Mouse (Mus musculus) adrenal gland, postnatal 4 days (tissue): Measurements from ENCODE around the gene St3gal5. TPM values are rescaled to one million over a fixed set of nuclear protein-coding genes. Genes with fewer than 3 reads are reported as not detected.
"Not testable (repeated sequence)": the region's sequence is repeated elsewhere in the genome, so short reads cannot be mapped to it uniquely, and the experiment has no call there.

Source experiments
- DNase-seq, 2 experiments: peaks; one replicate each; pipeline ENCODE4 v3.0.0; 2021 to 2022; ENCODE audit warnings: low spot score in 2 of 2, mixed read lengths in 2 of 2
- long read RNA-seq, 2 experiments: library from polyadenylated mRNA; stranded (forward); transcript quantifications; one replicate each; pipeline ENCODE4 v2.0.0; 2021
- total RNA-seq, 2 experiments: library from RNA; stranded (reverse); gene quantifications; 2 replicates each; pipeline ENCODE4 v1.2.3; 2021

The St3gal5 gene
- total RNA-seq: 100 to 1,000 TPM; 144 to 153 TPM
- long read RNA-seq, experiment 1, transcript St3gal5-201 (7 exons, 2,258 nt): major isoform, 172 of 258 reads
- long read RNA-seq, experiment 1, transcript St3gal5-202 (7 exons, 2,439 nt): minor isoform, 32 of 258 reads
- long read RNA-seq, experiment 1, partial matches to known transcripts: 15 of 258 reads
- long read RNA-seq, experiment 1, other reads (novel, unspliced or antisense): 39 of 258 reads
- long read RNA-seq, experiment 2, transcript St3gal5-201 (7 exons, 2,258 nt): major isoform, 291 of 445 reads
- long read RNA-seq, experiment 2, transcript St3gal5-202 (7 exons, 2,439 nt): minor isoform, 86 of 445 reads
- long read RNA-seq, experiment 2, partial matches to known transcripts: 6 of 445 reads
- long read RNA-seq, experiment 2, other reads (novel, unspliced or antisense): 62 of 445 reads

DNA sequence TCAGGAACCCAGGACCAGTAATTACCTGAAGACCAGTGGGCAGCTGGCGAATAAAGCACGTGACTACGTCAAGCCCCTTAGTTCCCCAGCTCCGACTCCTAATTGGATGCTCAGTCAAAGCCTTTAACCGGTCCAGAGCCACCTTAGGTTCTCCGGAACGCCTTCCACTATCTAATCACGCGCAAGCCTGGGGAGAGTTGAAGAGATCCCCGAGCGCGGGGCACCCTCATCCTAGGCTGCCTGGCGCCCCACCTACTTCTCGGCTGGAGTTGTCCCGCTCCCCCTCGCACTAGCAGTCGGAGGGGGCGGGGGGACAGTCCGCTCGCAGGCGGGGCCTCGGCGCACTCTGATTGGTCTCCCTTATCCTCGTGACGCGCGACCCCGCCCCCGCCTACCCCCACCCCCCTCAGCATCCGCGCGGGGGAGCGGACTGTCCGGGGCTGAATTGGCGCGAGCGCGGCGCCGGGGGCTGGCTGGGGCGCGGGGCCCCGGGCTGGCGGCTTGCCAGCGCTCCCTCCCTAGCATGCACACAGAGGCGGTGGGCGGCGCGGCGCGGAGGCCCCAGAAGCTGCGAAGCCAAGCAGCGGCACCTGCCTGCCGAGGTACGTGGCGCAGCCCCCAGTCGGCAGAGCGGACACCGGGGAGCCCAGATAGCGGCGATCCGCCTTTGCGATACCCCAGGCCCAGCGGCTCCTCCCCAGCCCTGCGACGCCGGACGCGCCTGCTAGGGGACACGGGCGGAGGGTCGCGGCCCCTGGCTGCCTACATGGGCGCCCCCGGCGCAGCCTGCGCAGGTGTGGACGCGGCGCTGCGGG, at the start of gene St3gal5:
St3gal5 (plus strand) TSS at position 412 of the 815 bp plus-strand sequence.
- DNase-seq: peak; percentile 73 to 90

DNA sequence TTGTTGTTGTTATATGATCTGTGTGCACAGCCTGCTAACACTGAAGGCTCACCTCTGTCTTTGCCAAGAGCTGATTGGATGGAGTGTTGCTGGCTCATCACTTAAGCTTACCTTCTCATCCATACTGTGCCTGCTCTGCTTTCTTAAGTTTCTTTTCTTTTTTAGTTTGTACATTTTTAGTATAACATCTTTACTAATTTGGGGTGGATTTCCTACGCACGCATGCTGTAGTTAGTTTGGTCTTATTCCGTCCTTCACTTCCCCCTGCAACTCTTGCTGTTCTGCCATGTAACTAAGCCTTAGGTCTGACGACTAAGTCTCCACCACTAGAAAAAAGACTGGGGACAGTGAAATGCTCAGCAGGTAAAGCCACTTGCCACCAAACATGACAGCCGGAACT, 48.7 kb upstream of the St3gal5 start:
- DNase-seq: no peak

DNA sequence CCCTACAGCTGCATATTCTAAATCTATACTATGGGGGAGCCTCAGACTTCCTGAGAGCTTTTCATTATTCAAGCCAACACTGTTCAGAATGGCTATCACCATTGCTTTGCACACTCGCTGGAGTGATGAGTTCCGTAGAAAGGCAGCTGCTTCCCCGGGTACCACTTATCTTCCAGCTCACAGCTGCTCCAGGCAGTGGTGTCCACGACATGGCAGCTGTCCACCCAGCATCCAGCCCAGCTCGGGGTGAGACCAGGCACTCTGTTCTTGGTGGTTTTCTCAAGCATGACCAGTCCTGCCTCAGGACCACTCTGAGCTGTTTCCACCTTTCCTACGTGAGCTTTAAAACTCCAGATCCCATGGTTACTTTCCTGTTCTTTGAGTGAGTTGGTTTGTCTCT, 47.5 kb upstream of the St3gal5 start:
- no peak for DNase-seq

DNA sequence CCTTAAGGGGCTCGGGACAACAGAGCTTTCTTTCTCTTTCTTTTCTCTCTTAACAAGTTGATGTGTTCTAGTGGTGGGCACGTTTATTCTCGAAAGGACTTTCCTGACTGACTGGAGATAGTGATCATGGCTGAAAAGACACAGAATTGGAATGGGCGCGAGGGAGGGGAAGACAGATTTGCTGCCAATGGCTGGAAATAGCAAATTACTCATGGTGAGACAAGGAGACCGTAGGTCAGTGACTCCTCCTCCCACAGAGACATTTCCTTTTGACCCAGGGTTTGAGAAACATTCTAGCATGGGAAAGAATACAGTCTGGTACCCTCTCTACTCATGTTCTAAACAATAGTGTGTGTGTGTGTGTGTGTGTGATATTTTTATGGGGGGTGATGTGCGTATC, 46.6 kb upstream of the St3gal5 start:
- DNase-seq: no peak

DNA sequence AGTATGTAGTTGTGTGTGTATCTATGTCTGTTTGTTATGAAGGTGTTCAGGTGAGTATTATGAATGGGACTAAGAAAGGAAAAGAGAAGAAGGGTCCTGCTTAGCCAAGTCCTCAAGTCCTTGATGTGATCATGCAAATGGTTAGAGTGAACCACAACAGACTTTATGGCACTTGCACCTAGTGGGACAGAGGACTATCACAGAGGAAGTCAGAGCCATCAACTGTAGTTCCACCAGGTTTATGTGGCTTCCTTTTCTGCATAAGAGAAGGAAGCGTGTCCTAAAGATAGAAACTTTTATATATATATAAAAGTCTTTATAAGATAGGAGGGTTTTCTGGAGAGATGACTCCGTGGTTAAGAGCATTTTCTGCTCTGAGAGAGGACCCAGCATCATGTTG, 46.1 kb upstream of the St3gal5 start:
- DNase-seq: no peak

DNA sequence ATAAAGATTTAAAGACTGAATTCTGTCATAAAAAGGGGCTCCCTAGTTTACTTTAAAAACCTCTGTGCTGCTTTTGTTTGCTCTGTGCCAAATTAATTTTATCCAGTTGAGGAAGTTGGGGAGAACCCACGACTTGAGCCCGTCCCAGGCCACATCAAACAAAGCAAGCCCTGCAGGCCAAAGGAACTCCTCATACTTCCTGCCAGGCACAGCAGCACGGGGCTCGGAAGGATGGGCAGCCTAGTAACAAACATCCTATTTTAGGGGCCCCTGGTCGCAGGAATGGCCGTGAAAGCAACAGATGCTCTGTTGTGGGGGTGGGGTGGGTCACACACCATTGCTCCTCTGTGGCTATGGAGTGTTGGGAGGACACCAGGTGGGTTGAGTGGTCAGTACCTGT, 45.6 kb upstream of the St3gal5 start:
- DNase-seq: no peak

DNA sequence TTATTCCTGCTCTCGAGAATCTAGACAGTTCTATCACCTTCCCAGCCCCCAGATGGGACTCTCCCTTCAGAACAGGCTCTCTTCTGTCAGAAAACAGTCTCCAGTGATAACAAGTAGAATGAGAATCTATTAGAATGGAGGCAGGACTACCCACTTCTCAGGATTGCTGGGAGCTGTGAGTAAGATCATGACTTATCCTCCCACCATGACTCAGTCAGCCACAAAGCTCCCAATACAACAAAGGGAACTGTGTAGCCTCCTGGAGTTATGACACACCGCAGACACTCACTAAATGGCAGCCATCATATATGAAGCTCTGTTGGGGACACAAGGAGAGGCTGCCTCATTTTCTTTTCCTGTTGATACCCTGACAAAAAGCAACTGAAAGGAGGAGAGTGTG, 40.8 kb upstream of the St3gal5 start:
- DNase-seq: no peak

DNA sequence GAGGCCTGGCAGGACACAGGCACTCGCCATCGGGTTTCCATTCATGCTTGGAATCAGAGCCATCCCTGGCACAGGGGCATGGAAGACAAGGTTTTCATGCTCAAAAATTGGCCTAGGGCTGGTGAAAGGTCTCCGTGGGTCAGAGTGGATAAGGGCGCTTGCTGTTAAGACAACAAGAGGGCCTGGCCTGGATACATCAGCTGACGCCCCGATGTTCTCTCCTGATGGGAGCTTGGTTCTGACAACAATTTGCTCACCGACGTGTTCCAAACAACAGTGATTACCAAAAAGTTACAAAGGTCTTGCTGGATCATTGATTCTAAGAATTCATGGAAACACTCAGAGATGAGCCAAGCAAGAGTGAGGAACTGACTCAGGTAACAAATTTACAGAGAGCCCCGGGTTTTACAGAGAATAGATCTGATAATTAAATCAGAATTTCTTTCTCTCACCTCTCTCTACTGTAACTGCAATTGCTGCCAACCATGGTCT, 38.9 kb upstream of the St3gal5 start:
- DNase-seq: no peak

DNA sequence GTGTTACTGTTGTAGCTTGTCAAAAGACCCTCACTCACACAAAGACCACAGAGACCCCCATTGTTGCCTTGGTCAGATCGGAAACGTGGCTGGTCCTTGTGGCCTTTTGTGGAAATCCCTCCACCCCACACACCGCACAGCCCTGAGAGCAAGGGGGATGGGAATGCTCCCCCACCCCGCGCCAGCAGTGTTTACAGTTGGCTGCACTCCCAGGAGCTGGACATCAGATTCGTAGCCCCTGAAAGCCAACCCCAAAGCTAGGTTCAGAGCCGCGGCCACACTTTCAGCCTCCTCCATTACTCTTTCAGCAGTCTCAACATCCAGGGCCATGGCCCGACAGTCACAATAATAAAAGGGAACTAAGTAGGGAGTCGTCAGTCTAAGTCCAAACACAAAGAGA, 36.7 kb upstream of the St3gal5 start:
- DNase-seq: not testable (repeated sequence)

DNA sequence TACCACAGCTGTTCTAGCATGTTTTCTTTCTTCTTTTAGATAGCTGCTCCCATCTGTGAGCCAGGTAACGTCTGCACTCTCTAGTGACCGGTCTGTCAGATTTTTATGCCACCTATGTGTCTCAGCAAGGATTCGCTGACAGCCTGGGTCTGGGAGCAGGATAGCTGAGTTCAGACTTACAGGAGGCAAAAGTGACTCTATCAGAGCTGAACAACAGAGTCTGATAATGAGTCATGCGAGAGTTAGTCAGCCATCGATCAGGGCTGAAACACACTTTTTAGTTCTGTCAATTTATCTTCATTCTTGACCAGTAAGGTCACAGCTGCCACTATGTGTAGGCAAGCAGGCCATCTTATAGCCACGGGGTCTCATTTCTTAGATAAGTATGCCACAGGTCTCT, 33.7 kb upstream of the St3gal5 start:
- DNase-seq: no peak

DNA sequence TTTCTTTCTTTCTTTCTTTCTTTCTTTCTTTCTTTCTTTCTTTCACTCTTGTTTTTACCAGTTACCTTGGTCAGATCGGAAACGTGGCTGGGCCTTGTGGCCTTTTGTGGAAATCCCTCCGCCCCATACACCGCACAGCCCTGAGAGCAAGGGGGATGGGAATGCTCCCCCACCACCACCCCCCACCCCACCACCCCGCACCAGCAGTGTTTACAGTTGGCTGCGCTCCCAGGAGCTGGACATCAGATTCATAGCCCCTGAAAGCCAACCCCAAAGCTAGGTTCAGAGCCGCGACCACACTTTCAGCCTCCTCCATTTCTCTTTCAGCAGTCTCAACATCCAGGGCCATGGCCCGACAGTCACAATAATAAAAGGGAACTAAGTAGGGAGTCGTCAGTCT, 31.4 kb upstream of the St3gal5 start:
- DNase-seq: no peak

DNA sequence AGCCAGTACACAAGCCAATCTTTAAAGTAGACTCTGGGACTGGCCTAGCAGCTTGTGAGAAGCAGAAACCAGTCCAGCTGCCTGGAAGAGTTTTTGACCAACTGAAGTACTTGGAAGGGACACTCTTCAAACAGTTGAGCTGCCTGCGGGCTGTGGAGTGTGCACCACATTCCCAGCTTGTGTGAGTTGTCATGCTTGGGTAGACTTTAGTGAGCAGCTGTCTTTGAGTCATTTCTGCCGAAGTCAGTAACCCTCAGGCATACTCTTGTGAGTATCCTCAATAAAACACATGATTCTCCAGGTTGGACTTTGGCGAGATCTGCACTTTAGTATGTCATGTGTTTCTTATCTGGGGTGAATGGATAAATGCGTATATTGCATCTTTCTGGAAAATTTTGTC, 29.0 kb upstream of the St3gal5 start:
- DNase-seq: no peak

DNA sequence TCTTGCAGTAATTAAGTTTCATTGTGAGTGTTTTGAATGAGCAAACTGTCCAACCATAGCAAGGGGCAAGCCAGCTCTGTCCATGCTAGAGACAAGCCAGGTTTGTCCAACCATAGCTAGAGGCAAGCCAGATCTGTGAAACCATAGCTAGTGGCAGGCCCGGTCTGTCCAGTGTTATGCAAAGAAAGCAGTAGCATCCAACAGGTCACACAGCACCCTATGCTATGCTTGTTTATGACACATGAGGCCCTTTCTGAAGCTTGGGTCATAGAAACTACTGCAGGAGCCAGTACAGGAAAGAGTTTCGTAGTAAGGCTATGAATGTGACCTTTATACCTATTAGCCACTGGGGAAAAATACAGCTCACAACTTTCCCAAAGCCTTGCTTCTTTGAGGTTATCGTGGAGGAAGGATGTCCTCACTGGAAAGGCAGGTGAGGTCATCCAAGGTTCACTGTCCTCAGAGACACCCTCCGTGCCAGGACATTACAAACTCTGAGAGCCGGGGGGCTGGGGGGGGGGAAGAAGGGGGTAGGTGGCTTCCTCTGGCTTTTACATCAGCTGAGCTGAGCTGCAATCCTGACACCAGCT, 26.0 kb upstream of the St3gal5 start:
- DNase-seq: no peak

DNA sequence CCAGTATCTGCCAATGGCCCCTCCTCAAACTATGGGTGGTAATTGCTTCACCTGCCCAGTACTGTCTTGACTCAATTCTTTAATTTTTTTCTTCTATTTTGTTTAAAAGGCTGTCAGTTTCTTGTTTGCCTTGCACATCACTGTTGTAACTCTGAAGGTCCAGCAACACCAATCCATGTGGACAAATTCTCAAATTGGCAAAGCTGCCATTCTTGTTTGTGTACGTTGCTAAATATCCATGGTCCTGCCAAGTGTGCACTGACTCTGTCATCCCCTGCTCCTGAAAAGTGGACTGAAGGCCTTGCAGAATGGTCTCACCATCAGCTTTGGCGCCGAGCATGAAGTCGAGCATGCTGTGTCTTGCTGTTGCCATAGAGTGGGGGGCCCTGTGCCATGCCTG, 23.6 kb upstream of the St3gal5 start:
- DNase-seq: no peak

DNA sequence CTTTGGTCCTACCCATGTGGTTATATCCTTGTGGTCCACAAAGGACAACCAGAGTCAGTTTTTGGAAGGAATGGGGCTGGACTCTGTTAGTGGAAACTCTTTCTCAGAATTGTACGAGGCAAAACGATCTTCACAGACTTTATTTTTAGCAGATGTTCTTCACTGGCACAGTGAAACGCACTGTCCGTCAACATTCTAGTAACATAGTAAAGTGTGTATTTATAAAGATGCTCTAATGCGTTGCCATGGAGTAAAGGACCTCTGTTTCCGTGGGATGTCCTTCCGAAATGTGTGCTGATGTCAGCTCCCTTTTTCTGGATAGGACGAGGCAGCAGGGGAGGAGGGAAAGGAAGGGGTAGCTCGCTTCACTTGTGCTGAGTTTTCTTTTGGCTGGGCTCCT, 20.9 kb upstream of the St3gal5 start:
- no peak for DNase-seq

DNA sequence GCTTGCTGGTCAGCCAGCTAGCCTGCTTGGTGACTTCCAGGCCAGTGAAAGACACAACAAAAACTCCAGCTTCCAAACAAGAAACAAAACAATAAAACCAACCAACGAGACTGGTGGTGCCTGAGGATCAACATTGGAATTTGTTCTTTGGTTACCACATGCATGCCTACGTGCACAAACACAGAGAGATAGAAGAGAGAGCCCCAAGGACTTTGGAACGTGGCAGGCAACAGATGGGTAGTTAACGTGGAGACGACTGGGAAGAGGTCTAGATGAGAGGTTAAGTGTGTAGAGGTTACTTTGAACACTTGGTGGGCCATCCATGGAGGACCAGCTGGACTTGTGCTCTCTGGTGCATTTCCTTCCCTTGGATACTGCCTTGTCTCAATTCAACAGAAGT, 19.2 kb upstream of the St3gal5 start:
- DNase-seq: no peak

DNA sequence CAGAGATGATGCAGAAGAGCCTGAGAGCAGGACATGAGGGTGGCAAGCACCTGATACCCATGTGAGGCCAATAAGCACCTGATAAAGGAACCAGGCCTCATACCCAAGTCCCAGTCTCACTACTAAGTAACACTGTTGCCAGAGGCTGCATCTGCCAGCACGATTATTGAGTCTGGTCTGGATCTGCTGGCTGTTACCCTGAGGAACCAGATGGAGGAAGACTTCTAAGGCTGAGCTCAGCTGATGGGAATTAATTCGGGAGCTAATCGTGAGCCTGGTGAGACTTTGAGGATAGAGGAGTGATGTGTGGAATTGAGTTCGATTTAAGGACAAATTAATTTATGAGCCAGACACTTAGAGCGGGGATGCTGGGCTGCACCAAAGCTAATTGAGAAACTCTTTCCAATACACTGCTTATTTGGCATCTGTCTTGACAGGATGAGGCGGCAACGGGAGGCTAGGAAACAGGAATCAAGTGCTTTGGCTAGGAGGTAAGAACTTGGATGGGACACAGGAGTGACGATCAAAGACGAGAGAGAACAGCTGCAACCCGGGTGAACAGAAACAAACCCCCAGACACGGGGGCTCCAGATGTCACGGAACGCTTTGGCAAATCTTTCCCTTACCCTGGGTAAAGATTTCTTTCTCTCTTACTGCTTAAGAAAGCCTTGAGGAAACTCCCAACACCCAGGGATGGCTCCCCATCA, 15.9 kb upstream of the St3gal5 start:
- DNase-seq: no peak

DNA sequence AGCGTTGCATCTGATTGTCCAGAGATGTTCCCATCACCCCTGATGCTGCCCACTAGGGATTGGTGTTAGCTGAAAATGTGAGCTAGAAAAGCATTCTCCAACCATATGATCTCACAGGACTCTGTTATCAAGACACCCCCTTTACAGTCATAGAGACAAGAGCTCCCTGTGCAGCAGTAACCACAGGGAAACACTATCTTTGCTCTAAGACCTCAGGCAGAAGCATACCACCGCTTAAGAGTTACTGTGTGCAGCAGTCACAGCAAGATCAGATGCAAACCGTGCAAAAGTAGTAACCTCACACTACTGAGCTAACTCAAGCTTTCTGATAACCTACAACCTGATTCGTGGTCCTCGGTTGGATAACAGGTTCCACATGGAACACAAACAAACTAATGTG, 10.0 kb upstream of the St3gal5 start:
- no peak for DNase-seq

DNA sequence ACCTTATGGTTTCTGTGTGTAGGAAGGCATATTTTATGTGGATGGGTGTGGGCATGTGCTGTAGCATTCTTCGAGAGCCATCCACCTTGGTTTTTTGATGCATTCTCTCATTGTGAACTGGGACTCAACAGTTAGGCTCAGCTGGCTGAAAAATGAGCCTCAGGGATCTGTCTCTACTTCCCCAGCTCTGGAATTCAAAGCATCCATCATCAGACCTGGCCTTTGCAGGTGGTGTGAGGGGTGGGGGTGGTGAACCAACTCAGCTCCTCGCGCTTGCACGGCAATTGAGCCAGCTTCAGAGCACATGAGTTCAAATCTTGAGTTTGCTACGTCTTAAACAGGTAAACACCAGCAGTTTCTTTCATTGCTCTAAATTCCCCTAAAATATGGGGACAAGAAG, 7.5 kb upstream of the St3gal5 start:
- no peak for DNase-seq

DNA sequence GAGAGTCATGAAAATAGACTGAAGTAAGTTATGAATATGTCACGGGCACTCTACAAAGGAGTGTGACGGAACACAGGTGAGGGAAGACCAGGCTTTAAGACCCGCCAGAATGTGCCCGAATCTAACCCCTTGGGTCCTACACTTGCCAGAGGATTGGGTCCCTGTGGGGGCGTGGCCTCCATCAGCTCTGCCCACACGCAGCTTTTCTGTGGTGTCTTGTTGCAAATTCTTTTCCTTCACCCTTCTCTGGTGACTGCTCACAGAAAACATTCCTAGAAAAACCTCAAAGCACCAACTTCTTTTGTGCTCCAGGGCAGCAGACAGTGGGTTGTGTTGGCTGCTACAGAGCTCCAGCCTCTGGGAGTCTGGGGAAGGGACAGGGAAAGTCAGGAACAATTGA, 6.4 kb upstream of the St3gal5 start:
- no peak for DNase-seq

DNA sequence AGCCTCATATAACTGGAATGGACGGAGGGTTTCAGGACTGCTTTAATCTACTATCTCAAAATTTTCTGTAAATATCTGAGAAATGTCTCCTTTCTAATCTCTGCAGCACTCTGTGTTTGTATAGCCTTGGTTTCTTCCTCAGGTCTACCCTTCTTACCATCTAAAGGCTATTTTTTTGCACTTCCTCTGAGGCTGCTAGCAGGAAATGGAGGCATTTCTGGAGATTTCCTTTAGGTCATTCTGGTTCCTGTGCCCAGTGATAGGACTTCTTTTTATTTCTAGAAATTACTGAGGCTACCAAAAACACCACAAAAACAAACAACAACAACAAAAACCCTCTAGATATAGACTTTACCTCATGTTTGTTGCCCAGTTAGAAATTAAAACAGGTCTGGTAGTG, 4.3 kb upstream of the St3gal5 start:
- DNase-seq: no peak
